Mouse (Mus musculus): ENCODE results near the gene Maged2. TPM values are rescaled to one million over a fixed set of nuclear protein-coding genes. Genes with fewer than 3 reads are reported as not detected.
A peak's percentile ranks its signal among the peaks of the same experiment; 100 is the strongest.
"Not testable (repeated sequence)": the region's sequence is repeated elsewhere in the genome, so short reads cannot be mapped to it uniquely, and the experiment has no call there.

Maged2 gene
- polyA plus RNA-seq (2012; rRNA removed): 168 and 197 TPM in 2 replicates

DNA sequence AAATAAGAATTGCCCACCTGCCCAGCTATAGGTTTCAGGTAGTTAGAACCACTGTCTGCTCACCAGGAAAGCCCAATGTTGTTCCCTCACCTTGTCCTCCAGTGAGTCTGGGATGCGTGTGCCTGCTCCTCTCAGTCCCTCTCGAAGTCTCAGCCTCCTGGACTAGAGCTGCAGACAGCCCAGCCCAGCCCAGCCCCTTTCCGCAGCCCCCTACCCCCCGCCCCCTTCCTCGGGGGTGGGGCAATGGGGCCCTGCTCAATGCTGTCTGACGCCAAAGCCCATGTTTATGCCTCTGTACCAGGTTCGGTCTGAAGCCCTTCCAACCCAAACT is at the start of gene Maged2:
Gene Maged2, minus strand, starts transcription at position 207 of the 331 bp plus-strand sequence.
- peak; percentile 29 for DNase-seq (ENCODE audit: low read depth)

DNA sequence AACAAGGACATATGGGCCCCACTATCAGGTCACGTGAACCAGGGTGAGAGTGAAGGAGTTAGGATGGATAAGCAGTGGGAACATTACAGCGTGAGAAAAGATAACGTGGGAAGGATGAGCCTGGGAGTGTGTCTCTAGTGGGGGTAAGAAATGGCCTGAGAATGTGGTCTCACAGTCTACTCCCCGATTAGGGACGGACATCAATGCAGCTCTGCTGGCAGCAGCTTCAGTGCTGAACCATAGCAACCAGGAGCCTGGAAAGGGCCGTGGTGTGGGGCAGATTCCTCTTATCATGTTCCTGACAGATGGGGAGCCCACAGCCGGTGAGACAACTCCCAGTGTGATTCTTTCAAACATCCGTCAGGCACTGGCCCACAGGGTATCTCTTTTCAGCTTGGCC is 34.1 kb upstream of the Maged2 start:
- peak; percentile 0 for DNase-seq (ENCODE audit: low read depth)
- TF ChIP-seq POLR2A (IDR thresholded peaks at IDR 0.05; ENCODE audit: borderline replicate concordance, extremely low read depth, insufficient read depth, insufficient read length, poor library complexity, severe bottlenecking) (no peak), CTCF (IDR thresholded peaks at IDR 0.05; ENCODE audit: borderline replicate concordance, extremely low read depth, insufficient read depth, insufficient read length) (no peak)

More for the DNA sequence above, at the start of gene Maged2:
- no peak for TF ChIP-seq POLR2A (IDR thresholded peaks at IDR 0.05; ENCODE audit: borderline replicate concordance, extremely low read depth, insufficient read depth, insufficient read length, poor library complexity, severe bottlenecking)
- no peak for TF ChIP-seq CTCF (IDR thresholded peaks at IDR 0.05; ENCODE audit: borderline replicate concordance, extremely low read depth, insufficient read depth, insufficient read length)

DNA sequence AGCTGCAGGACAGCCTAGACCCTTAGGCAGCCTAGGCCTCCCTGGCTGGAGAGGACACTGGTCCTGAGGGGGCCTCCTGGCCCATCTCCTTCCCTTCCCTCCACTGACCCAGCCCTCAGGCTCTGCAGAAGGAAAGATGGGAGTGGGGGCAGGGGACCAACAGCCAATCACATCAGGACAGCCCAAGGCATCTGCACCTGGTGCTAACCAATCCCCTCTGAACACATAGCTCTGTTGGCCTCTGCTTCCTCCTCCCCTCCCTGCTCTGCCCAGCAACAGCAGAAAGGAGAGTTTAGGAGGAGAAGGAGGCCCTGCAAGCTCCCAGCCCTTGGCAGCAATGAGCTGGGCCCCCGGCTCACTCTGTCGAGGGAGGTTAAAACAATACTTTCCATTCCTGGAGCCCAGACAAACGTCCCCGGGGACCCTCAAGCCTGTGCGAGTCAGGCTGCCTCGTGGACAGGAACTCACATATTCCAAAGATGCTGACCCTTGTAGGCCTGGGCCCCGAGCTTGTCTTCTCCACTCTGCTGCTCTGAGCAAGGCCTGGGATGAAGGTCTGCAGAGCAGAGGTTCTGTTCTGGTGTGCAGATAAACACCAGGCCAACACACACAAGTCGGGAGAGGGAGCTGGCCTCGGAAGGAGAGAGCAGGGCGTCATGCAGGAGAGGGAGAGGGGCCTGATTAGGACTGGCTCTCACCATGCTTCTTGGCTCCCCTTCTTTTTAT is 31.5 kb upstream of the Maged2 start:
- DNase-seq (ENCODE audit: low read depth): not testable (repeated sequence)

DNA sequence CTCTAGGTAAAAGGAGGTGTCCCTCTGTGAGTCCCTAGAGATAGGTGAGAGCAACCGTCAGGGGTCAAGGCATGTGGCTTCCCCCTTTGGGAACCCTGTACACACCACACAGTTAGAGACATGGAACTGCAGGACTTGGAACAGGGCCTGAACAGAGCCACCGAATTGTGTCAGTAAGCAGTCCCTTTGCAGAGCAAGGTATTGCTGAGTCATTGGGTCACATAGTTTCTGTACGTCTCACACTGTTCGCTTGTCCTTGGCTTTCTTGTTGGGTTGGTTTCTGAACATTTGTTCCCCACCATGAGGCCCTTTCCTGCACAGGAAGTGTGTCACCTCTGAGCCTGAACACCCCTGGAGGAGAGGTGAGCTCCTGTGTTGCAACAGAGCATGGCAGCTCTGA is 29.1 kb upstream of the Maged2 start:
- DNase-seq (ENCODE audit: low read depth): not testable (repeated sequence)

DNA sequence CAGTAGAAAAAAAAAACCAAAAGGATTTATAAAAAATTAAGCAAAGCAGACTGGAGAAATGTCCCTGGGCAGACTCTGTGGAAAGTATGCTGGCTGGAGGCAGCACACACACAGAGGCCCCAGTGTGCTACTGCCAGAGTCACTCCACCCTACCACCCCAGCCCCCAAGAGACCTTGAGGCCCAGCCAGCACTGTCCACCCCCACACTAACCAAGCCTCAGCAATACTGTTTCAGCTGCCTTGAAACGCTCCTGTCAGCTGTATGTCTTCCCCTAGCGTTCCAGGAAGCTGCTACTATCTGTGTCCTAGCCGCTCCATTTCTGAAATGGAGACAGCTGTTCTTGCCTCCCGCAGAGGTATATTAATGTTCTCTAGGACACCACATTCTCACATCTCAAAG is 16.2 kb upstream of the Maged2 start:
- TF ChIP-seq POLR2A (IDR thresholded peaks at IDR 0.05; ENCODE audit: borderline replicate concordance, extremely low read depth, insufficient read depth, insufficient read length, poor library complexity, severe bottlenecking): no peak
- TF ChIP-seq CTCF (IDR thresholded peaks at IDR 0.05; ENCODE audit: borderline replicate concordance, extremely low read depth, insufficient read depth, insufficient read length): no peak

DNA sequence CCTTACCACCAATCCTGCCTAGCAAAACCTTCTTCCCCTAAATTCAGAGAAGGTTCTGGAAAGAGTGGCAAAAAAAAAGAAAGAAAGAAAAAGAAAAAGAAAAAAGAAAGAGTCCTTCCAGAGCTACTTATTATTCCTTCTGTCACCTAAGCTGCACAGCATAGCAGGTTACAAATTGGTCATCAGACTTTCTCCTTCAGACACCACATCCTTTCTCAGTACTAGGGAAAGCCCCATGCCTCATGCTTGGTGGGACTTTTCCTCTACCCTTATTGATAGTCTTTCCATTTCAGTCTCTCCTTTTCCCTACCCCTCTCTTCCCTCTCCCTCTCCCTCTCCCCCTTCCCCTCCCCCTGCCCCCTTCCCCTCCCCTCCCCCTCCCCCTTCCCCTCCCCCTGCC is 3.1 kb upstream of the Maged2 start:
- TF ChIP-seq CTCF (IDR thresholded peaks at IDR 0.05; ENCODE audit: borderline replicate concordance, extremely low read depth, insufficient read depth, insufficient read length) (no peak), POLR2A (IDR thresholded peaks at IDR 0.05; ENCODE audit: borderline replicate concordance, extremely low read depth, insufficient read depth, insufficient read length, poor library complexity, severe bottlenecking) (no peak)
- no peak for DNase-seq (ENCODE audit: low read depth)

More for the DNA sequence above, 16.2 kb upstream of the Maged2 start:
- DNase-seq (ENCODE audit: low read depth): no peak

DNA sequence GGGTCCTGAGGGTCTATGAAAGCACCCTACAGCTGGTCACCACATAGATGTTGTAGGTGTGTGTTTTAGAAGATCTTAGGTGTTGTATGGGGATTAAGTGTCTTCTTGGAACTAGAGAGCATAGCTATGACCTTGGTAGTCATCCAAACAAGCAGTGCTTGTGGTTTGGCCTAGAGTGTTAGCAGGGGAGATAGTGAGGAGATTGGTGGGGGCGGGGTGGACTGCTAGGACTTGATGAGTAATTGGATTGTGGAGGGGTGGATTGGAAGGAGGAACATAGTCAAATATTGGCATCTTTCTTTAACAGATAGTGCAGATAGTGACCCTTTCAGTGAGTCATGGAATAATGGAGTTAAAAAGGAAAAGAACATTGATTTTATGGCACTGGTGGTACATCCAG is 1.5 kb upstream of the Maged2 start:
- DNase-seq (ENCODE audit: low read depth): no peak
- TF ChIP-seq POLR2A (IDR thresholded peaks at IDR 0.05; ENCODE audit: borderline replicate concordance, extremely low read depth, insufficient read depth, insufficient read length, poor library complexity, severe bottlenecking): no peak
- no peak for TF ChIP-seq CTCF (IDR thresholded peaks at IDR 0.05; ENCODE audit: borderline replicate concordance, extremely low read depth, insufficient read depth, insufficient read length)

DNA sequence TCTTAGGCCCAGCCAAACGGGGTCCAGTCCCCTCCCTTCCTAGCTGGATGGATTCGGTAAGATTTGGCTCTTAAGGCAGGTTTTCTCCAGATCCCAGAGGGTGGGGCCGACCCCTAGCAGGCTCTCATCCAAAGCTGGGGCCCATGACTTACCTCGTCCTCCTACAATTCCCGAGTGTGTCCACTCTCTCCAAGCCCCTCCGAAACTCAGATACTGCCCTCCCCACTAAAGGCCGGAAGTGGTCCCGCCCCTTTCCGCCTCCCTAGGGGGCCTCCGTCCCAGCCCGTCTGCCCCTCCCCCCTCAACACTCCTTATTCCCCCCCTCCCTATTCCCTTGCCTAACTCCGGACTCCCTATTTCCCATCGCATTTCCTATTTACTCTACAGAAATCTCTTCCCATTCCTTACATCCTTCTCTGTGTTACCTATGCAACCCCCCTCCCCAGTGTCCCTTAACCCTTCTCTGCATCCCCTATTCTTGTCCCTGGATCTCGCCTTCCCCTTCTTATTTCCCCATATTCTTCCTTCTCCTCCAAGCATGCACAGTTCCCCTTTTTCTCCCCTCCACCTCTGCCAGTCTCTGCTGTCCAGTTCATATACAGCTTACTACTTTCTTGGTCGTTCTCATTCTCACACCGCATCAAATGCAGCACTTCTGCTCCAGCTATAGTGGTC is 544 bp downstream of the Maged2 start:
- peak; percentile 74 for DNase-seq (ENCODE audit: low read depth)
- TF ChIP-seq CTCF (IDR thresholded peaks at IDR 0.05; ENCODE audit: borderline replicate concordance, extremely low read depth, insufficient read depth, insufficient read length): no peak
- no peak for TF ChIP-seq POLR2A (IDR thresholded peaks at IDR 0.05; ENCODE audit: borderline replicate concordance, extremely low read depth, insufficient read depth, insufficient read length, poor library complexity, severe bottlenecking)

DNA sequence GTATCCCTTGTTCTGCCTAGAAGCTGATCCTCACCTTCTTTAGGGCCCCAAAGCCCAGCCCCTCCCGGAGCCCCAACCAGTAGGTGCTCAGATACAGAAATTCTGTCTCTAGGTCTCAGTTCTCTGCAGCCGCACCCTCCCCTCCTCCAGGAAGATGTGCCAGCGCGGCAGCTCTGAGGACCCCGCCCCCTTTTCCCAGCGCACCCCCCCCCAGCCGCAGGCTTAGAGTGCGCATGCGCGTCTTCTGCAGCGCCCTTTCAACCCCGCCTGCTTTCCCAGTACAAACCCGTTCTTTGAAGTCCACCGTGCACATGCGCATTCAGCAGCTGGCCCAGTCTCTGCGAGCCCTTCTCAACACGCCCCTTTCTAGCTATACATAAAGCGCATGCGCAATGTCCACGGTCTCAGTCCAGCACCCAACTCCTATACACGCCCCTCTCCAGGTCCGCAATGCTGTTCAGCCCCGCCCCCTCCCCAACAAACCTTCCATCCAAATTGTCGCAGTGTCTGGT is 1.3 kb downstream of the Maged2 start:
- DNase-seq (ENCODE audit: low read depth): peak; percentile 99

DNA sequence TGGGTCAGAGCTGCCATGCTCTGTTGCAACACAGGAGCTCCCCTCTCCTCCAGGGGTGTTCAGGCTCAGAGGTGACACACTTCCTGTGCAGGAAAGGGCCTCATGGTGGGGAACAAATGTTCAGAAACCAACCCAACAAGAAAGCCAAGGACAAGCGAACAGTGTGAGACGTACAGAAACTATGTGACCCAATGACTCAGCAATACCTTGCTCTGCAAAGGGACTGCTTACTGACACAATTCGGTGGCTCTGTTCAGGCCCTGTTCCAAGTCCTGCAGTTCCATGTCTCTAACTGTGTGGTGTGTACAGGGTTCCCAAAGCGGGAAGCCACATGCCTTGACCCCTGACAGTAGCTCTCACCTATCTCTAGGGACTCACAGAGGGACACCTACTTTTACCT is 13.2 kb downstream of the Maged2 start:
- DNase-seq (ENCODE audit: low read depth): not testable (repeated sequence)

More for the DNA sequence above, 1.3 kb downstream of the Maged2 start:
- TF ChIP-seq CTCF (IDR thresholded peaks at IDR 0.05; ENCODE audit: borderline replicate concordance, extremely low read depth, insufficient read depth, insufficient read length) (no peak), POLR2A (IDR thresholded peaks at IDR 0.05; ENCODE audit: borderline replicate concordance, extremely low read depth, insufficient read depth, insufficient read length, poor library complexity, severe bottlenecking) (no peak)

DNA sequence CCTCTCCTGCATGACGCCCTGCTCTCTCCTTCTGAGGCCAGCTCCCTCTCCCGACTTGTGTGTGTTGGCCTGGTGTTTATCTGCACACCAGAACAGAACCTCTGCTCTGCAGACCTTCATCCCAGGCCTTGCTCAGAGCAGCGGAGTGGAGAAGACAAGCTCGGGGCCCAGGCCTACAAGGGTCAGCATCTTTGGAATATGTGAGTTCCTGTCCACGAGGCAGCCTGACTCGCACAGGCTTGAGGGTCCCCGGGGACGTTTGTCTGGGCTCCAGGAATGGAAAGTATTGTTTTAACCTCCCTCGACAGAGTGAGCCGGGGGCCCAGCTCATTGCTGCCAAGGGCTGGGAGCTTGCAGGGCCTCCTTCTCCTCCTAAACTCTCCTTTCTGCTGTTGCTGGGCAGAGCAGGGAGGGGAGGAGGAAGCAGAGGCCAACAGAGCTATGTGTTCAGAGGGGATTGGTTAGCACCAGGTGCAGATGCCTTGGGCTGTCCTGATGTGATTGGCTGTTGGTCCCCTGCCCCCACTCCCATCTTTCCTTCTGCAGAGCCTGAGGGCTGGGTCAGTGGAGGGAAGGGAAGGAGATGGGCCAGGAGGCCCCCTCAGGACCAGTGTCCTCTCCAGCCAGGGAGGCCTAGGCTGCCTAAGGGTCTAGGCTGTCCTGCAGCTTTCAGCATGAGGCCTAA is 15.5 kb downstream of the Maged2 start:
- not testable (repeated sequence) for DNase-seq (ENCODE audit: low read depth)

Other genes with a start within 250 kb of the Maged2 start
- 6.2 and 6.4 TPM in 2 replicates for gene Pfkfb1, start 226.1 kb downstream of the Maged2 start, polyA plus RNA-seq (2012; rRNA removed)
- gene Apex2, start 224.5 kb downstream of the Maged2 start, polyA plus RNA-seq (2012; rRNA removed): 26.2 and 27.1 TPM in 2 replicates
- 128 and 130 TPM in 2 replicates for gene Tro, start 156.8 kb downstream of the Maged2 start, polyA plus RNA-seq (2012; rRNA removed)
- 48.2 and 69.1 TPM in 2 replicates for gene Gnl3l, start 203.0 kb upstream of the Maged2 start, polyA plus RNA-seq (2012; rRNA removed)
- 33.5 and 47.7 TPM in 2 replicates for gene Fgd1, start 231.8 kb upstream of the Maged2 start, polyA plus RNA-seq (2012; rRNA removed)